Mouse (Mus musculus) C2C12 (cell line): ENCODE data around the gene Eif4e3. TPM values are rescaled to one million over a fixed set of nuclear protein-coding genes. Genes with fewer than 3 reads are reported as not detected.

Experiments used
- H3K27me3 ChIP-seq: one replicate; pipeline ENCODE4 v1.6.1; 2011; ENCODE audit not compliant: control insufficient read depth, insufficient read depth, insufficient read length
- H3K36me3 ChIP-seq: one replicate; pipeline ENCODE4 v1.6.1; 2011; ENCODE audit not compliant: control insufficient read depth, insufficient read depth
- H3K4me3 ChIP-seq: one replicate; pipeline ENCODE4 v1.5.1; 2011; ENCODE audit warnings: mild to moderate bottlenecking, control low read depth; ENCODE audit not compliant: poor library complexity, insufficient read depth, severe bottlenecking
- H3K79me2 ChIP-seq: one replicate; pipeline ENCODE4 v1.6.1; 2011; ENCODE audit not compliant: control insufficient read depth, insufficient read depth
- H3K79me3 ChIP-seq: one replicate; pipeline ENCODE4 v1.6.1; 2011; ENCODE audit warnings: low read depth, control low read depth
- H3ac ChIP-seq: one replicate; pipeline ENCODE3; 2011; ENCODE audit warnings: low read depth; ENCODE audit not compliant: control insufficient read depth, insufficient read length
- CEBPB ChIP-seq: IDR thresholded peaks from one replicate; pipeline ENCODE4 v1.6.1; 2011; ENCODE audit warnings: low read depth, mild to moderate bottlenecking, control low read depth, moderate library complexity
- CTCF ChIP-seq: IDR thresholded peaks from one replicate; pipeline ENCODE4 v1.5.1; 2011; ENCODE audit not compliant: control insufficient read depth, insufficient read depth, insufficient read length
- FOSL1 ChIP-seq: IDR thresholded peaks from one replicate; pipeline ENCODE4 v1.8.0; 2011; ENCODE audit warnings: mild to moderate bottlenecking, low read length; ENCODE audit not compliant: poor library complexity, insufficient read depth, severe bottlenecking
- MAX ChIP-seq: IDR thresholded peaks from one replicate; pipeline ENCODE4 v1.6.1; 2011; ENCODE audit warnings: mild to moderate bottlenecking, control low read depth
- MYOD1 ChIP-seq: IDR thresholded peaks from one replicate; pipeline ENCODE4 v1.6.1; 2011; ENCODE audit warnings: low read depth; ENCODE audit not compliant: control insufficient read depth, insufficient read length
- MYOG ChIP-seq: IDR thresholded peaks from one replicate; pipeline ENCODE4 v1.6.1; 2011; ENCODE audit not compliant: control insufficient read depth, insufficient read length; ENCODE audit errors: extremely low read depth
- USF1 ChIP-seq: IDR thresholded peaks from one replicate; pipeline ENCODE4 v1.6.1; 2011; ENCODE audit warnings: low read depth, mild to moderate bottlenecking, control low read depth, moderate library complexity
- polyA plus RNA-seq: library from polyadenylated mRNA; unstranded; fragments of >200 nt; fragmentation: generic; extraction: Trizol; gene quantifications from one replicate; pipeline ENCODE4 v1.2.1, GENCODE M21; 2012; ENCODE audit warnings: missing spikeins

Gene Eif4e3
- polyA plus RNA-seq, 1 experiment: 5.9 TPM

DNA sequence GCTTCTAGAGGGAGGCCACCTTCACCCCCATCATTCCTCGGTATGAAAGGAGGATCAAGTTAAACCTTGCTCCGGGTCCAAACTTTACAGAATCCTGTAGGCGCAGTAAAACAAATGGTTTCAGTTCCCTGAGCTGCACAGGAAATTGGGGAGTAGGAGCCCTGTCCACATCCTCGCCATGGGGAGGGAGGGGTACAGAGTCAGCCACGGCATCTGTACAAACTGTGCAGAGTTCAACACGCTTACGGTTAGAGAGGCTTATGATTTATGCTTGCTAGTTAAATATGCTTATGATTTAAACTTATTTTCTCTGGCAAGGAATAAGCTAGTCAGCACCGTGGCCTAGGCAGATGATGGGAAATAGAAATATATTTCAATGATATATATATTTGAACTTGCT lies 47.1 kb downstream of the Eif4e3 start:
- Histone ChIP-seq H3K27me3 (no peaks in the 10 kb centered on the region), H3K79me3 (no peaks in the 10 kb centered on the region), H3K4me3 (no peak overlapping the region), H3ac (no peak overlapping the region), H3K79me2 (no peaks in the 10 kb centered on the region), H3K36me3 (no peaks in the 10 kb centered on the region)
- TF ChIP-seq CEBPB (no peak), MYOD1 (no peak), USF1 (no peak), MAX (no peak), CTCF (no peak), FOSL1 (no peak)

DNA sequence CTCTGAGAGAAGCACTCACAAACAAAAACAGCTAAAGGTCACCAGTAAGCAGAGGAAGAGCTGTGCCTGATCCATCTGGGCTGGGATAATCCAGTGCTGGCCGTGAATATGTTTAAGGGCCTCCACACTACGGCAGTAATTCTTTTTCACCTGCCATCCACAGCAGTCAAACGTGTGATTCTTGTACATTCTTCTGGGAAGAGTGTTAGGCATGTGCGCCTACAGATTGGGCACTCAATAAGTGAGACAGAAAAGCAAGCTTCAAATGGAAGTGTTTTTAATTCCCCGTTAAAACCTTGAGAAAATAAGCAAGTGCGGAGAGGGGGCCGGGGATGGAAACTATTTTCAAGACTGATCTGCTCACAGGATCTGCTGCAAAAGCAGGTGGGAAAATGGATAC lies 48.7 kb downstream of the Eif4e3 start:
- no peak overlapping the region for H3K4me3 ChIP-seq
- H3K79me2 ChIP-seq: no peaks in the 10 kb centered on the region
- no peak overlapping the region for H3ac ChIP-seq
- H3K79me3 ChIP-seq: no peaks in the 10 kb centered on the region
- H3K36me3 ChIP-seq: no peaks in the 10 kb centered on the region
- no peak for TF ChIP-seq CTCF
- no peak for TF ChIP-seq MAX
- no peak for TF ChIP-seq CEBPB
- TF ChIP-seq FOSL1: no peak
- no peak for TF ChIP-seq MYOD1
- no peak for TF ChIP-seq USF1
- TF ChIP-seq MYOG: no peak
- H3K27me3 ChIP-seq: no peaks in the 10 kb centered on the region

GRCm38 (mm10) chr6:99617415-99617814 lies 49.2 kb downstream of the Eif4e3 start:
- H3K79me3 ChIP-seq: no peaks in the 10 kb centered on the region
- no peak overlapping the region for H3ac ChIP-seq
- H3K27me3 ChIP-seq: no peaks in the 10 kb centered on the region
- TF ChIP-seq CTCF (no peak), FOSL1 (no peak), MYOD1 (no peak), MAX (no peak), CEBPB (no peak), MYOG (no peak), USF1 (no peak)
- H3K4me3 ChIP-seq: no peak overlapping the region
- H3K36me3 ChIP-seq: no peaks in the 10 kb centered on the region
- H3K79me2 ChIP-seq: no peaks in the 10 kb centered on the region

GRCm38 (mm10) chr6:99615272-99615751 lies 51.3 kb downstream of the Eif4e3 start:
- Histone ChIP-seq H3ac (no peak overlapping the region), H3K79me3 (no peaks in the 10 kb centered on the region), H3K36me3 (no peaks in the 10 kb centered on the region), H3K4me3 (no peak overlapping the region), H3K27me3 (no peaks in the 10 kb centered on the region), H3K79me2 (no peaks in the 10 kb centered on the region)
- TF ChIP-seq MYOG: no peak

- no peak for TF ChIP-seq CTCF
- TF ChIP-seq MYOD1: no peak
- no peak for TF ChIP-seq MYOG
- no peak for TF ChIP-seq MAX
- TF ChIP-seq USF1: no peak
- no peak for TF ChIP-seq CEBPB
- TF ChIP-seq FOSL1: no peak
- Histone ChIP-seq H3K4me3 (no peak overlapping the region), H3ac (no peak overlapping the region), H3K79me2 (no peaks in the 10 kb centered on the region), H3K27me3 (no peaks in the 10 kb centered on the region), H3K36me3 (no peaks in the 10 kb centered on the region), H3K79me3 (no peaks in the 10 kb centered on the region)
Observed at GRCm38 (mm10) chr6:99614566-99615271, 51.9 kb downstream of the Eif4e3 start.

- Histone ChIP-seq H3K79me3 (no peaks in the 10 kb centered on the region), H3K27me3 (no peaks in the 10 kb centered on the region), H3ac (no peak overlapping the region), H3K36me3 (no peaks in the 10 kb centered on the region), H3K4me3 (no peak overlapping the region), H3K79me2 (no peaks in the 10 kb centered on the region)
- TF ChIP-seq CTCF: no peak
- no peak for TF ChIP-seq MYOD1
- TF ChIP-seq CEBPB: no peak
- TF ChIP-seq MYOG: no peak
- TF ChIP-seq FOSL1: no peak
- TF ChIP-seq USF1: no peak
- no peak for TF ChIP-seq MAX
Observed at GRCm38 (mm10) chr6:99611866-99612265, 54.7 kb downstream of the Eif4e3 start.
